Mouse (Mus musculus) MEL (cell line): Measurements from ENCODE around the gene Mrtfb. TPM values are rescaled to one million over a fixed set of nuclear protein-coding genes. Genes with fewer than 3 reads are reported as not detected.
A peak's percentile ranks its signal among the peaks of the same experiment; 100 is the strongest.

Experiments
- DNase-seq: peaks from one replicate; pipeline ENCODE4 v3.0.0; 2011; ENCODE audit warnings: low read depth, low spot score
- H3K27ac ChIP-seq: 2 replicates; pipeline ENCODE4 v1.5.1; 2012; ENCODE audit warnings: low read depth, mild to moderate bottlenecking, control low read depth, low read length, moderate library complexity; ENCODE audit not compliant: control insufficient read depth
- H3K27me3 ChIP-seq, 2 experiments: fragments of 150-350 bp in 1 of 2; sonication (generic) in 1 of 2; 2 replicates each; pipeline ENCODE4 v1.6.1; 2012; ENCODE audit warnings: low read length in 2 of 2, mild to moderate bottlenecking in 2 of 2, improper control_type of control experiment in 1 of 2, moderate library complexity in 1 of 2; ENCODE audit not compliant: insufficient read depth in 2 of 2, control insufficient read depth in 1 of 2
- H3K36me3 ChIP-seq, 2 experiments: 2 replicates each; pipeline ENCODE4 v1.6.1; 2012 to 2014; ENCODE audit warnings: low read length in 2 of 2, improper control_type of control experiment in 1 of 2, inconsistent platforms in 1 of 2, mild to moderate bottlenecking in 1 of 2; ENCODE audit not compliant: insufficient read depth in 2 of 2, control insufficient read depth in 1 of 2
- H3K4me1 ChIP-seq, 2 experiments: fragments of 150-350 bp in 1 of 2; sonication (generic) in 1 of 2; 2 replicates each; pipeline ENCODE4 v1.6.1; 2012; ENCODE audit warnings: low read length in 2 of 2, improper control_type of control experiment in 1 of 2, mild to moderate bottlenecking in 1 of 2; ENCODE audit not compliant: insufficient read depth in 2 of 2, control insufficient read depth in 1 of 2
- H3K4me3 ChIP-seq, 2 experiments: fragments of 150-350 bp in 1 of 2; sonication (generic) in 1 of 2; 2 replicates each; pipeline ENCODE4 v1.5.1; 2012; ENCODE audit warnings: low read depth in 2 of 2, low read length in 2 of 2, mild to moderate bottlenecking in 2 of 2, moderate library complexity in 2 of 2, control low read depth in 1 of 2, improper control_type of control experiment in 1 of 2; ENCODE audit not compliant: control insufficient read depth in 1 of 2, insufficient read depth in 1 of 2
- H3K79me2 ChIP-seq: 2 replicates; pipeline ENCODE4 v1.6.1; 2012; ENCODE audit warnings: mild to moderate bottlenecking, low read length, moderate library complexity; ENCODE audit not compliant: control insufficient read depth, poor library complexity, insufficient read depth
- H3K9ac ChIP-seq: 2 replicates; pipeline ENCODE4 v1.6.1; 2012; ENCODE audit warnings: low read depth, mild to moderate bottlenecking, control low read depth, low read length, moderate library complexity; ENCODE audit not compliant: control insufficient read depth, poor library complexity, severe bottlenecking
- H3K9me3 ChIP-seq: fragments of 150-350 bp; sonication (generic); replicated peaks from 2 replicates; pipeline ENCODE4 v1.6.1; 2012; ENCODE audit warnings: mild to moderate bottlenecking, low read length, improper control_type of control experiment, moderate library complexity; ENCODE audit not compliant: insufficient read depth
- CHD1 ChIP-seq: IDR thresholded peaks from 2 replicates; pipeline ENCODE4 v1.6.1; 2012; ENCODE audit warnings: low read depth, mild to moderate bottlenecking, inconsistent platforms, low read length, improper control_type of control experiment
- CHD2 ChIP-seq: IDR thresholded peaks from 2 replicates; pipeline ENCODE4 v1.6.1; 2011; ENCODE audit warnings: low read length, improper control_type of control experiment
- CTCF ChIP-seq, 3 experiments: IDR thresholded peaks in 2 of 3; conservative IDR thresholded peaks in 1 of 3; 2 replicates each; pipeline ENCODE4 v1.5.1; 2011 to 2012; ENCODE audit warnings: low read length in 3 of 3, low read depth in 2 of 3, mild to moderate bottlenecking in 2 of 3, improper control_type of control experiment in 1 of 3, inconsistent platforms in 1 of 3, mixed read lengths in 1 of 3, moderate library complexity in 1 of 3; ENCODE audit not compliant: control insufficient read depth in 1 of 3, insufficient read depth in 1 of 3, poor library complexity in 1 of 3, severe bottlenecking in 1 of 3
- E2F4 ChIP-seq: IDR thresholded peaks from 2 replicates; pipeline ENCODE4 v1.6.1; 2011; ENCODE audit warnings: low read depth, low read length, improper control_type of control experiment, borderline replicate concordance
- ELF1 ChIP-seq: IDR thresholded peaks from 2 replicates; pipeline ENCODE4 v1.6.1; 2014; ENCODE audit warnings: low read depth, mild to moderate bottlenecking, inconsistent platforms, low read length, improper control_type of control experiment, moderate library complexity
- EP300 ChIP-seq, 2 experiments: IDR thresholded peaks; 2 replicates each; pipeline ENCODE4 v1.6.1; 2011; ENCODE audit warnings: improper control_type of control experiment in 2 of 2, low read length in 2 of 2, low read depth in 1 of 2, mild to moderate bottlenecking in 1 of 2
- ETS1 ChIP-seq: IDR thresholded peaks from 2 replicates; pipeline ENCODE4 v1.6.1; 2012; ENCODE audit warnings: low read depth, mild to moderate bottlenecking, inconsistent platforms, low read length, improper control_type of control experiment, moderate library complexity
- GABPA ChIP-seq: IDR thresholded peaks from 2 replicates; pipeline ENCODE4 v1.6.1; 2012; ENCODE audit warnings: low read depth, mild to moderate bottlenecking, inconsistent platforms, low read length, improper control_type of control experiment, moderate library complexity
- GATA1 ChIP-seq: IDR thresholded peaks from 2 replicates; pipeline ENCODE4 v1.6.1; 2011; ENCODE audit warnings: low read depth, low read length, improper control_type of control experiment
- HCFC1 ChIP-seq: IDR thresholded peaks from 2 replicates; pipeline ENCODE4 v1.6.1; 2012; ENCODE audit warnings: low read depth, mild to moderate bottlenecking, inconsistent platforms, low read length, improper control_type of control experiment, moderate library complexity
- JUND ChIP-seq: IDR thresholded peaks from 2 replicates; pipeline ENCODE4 v1.6.1; 2011; ENCODE audit warnings: low read depth, mild to moderate bottlenecking, improper control_type of control experiment, low read length
- KAT2A ChIP-seq: conservative IDR thresholded peaks from 2 replicates; pipeline ENCODE4 v1.6.1; 2012; ENCODE audit warnings: low read depth, low read length, improper control_type of control experiment, inconsistent platforms
- MAFK ChIP-seq: IDR thresholded peaks from 2 replicates; pipeline ENCODE4 v1.6.1; 2011; ENCODE audit warnings: low read depth, mild to moderate bottlenecking, low read length, improper control_type of control experiment, borderline replicate concordance
- MAX ChIP-seq: IDR thresholded peaks from 2 replicates; pipeline ENCODE4 v1.6.1; 2011; ENCODE audit warnings: low read length, improper control_type of control experiment
- MAZ ChIP-seq: IDR thresholded peaks from 2 replicates; pipeline ENCODE4 v1.6.1; 2012; ENCODE audit warnings: low read depth, mild to moderate bottlenecking, inconsistent platforms, low read length, improper control_type of control experiment
- MEF2A ChIP-seq: IDR thresholded peaks from 2 replicates; pipeline ENCODE4 v1.6.1; 2014; ENCODE audit warnings: low read depth, mild to moderate bottlenecking, inconsistent platforms, low read length, improper control_type of control experiment; ENCODE audit not compliant: poor library complexity, insufficient replicate concordance, severe bottlenecking; ENCODE audit errors: extremely low read depth
- MXI1 ChIP-seq: IDR thresholded peaks from 2 replicates; pipeline ENCODE4 v1.6.1; 2011; ENCODE audit warnings: mild to moderate bottlenecking, low read depth, low read length, improper control_type of control experiment
- MYC ChIP-seq: IDR thresholded peaks from 2 replicates; pipeline ENCODE4 v1.6.1; 2011; ENCODE audit warnings: low read depth, mild to moderate bottlenecking, low read length, improper control_type of control experiment, moderate library complexity
- NELFE ChIP-seq: IDR thresholded peaks from 2 replicates; pipeline ENCODE4 v1.6.1; 2011; ENCODE audit warnings: low read depth, low read length, improper control_type of control experiment
- NRF1 ChIP-seq: IDR thresholded peaks from 2 replicates; pipeline ENCODE4 v1.6.1; 2014; ENCODE audit warnings: low read depth, mild to moderate bottlenecking, inconsistent platforms, low read length, improper control_type of control experiment, moderate library complexity; ENCODE audit not compliant: poor library complexity, insufficient read depth, severe bottlenecking
- POLR2A ChIP-seq, 2 experiments: IDR thresholded peaks; 2 replicates each; pipeline ENCODE4 v1.6.1; 2011 to 2012; ENCODE audit warnings: low read length in 2 of 2, mild to moderate bottlenecking in 2 of 2, control low read depth in 1 of 2, improper control_type of control experiment in 1 of 2, low read depth in 1 of 2, moderate library complexity in 1 of 2; ENCODE audit not compliant: control insufficient read depth in 1 of 2, insufficient read depth in 1 of 2, poor library complexity in 1 of 2
- POLR2AphosphoS2 ChIP-seq: IDR thresholded peaks from 2 replicates; pipeline ENCODE4 v1.6.1; 2011; ENCODE audit warnings: low read length, improper control_type of control experiment
- POLR2AphosphoS5 ChIP-seq: IDR thresholded peaks from 2 replicates; pipeline ENCODE4 v1.6.1; 2012; ENCODE audit warnings: low read depth, borderline replicate concordance, mild to moderate bottlenecking, inconsistent platforms, low read length, moderate library complexity, mixed read lengths
- RCOR1 ChIP-seq: IDR thresholded peaks from 2 replicates; pipeline ENCODE4 v1.6.1; 2012; ENCODE audit warnings: low read depth, mild to moderate bottlenecking, inconsistent platforms, low read length, improper control_type of control experiment
- SIN3A ChIP-seq: IDR thresholded peaks from 2 replicates; pipeline ENCODE4 v1.6.1; 2012; ENCODE audit warnings: low read length, improper control_type of control experiment, inconsistent platforms
- SMC3 ChIP-seq: IDR thresholded peaks from 2 replicates; pipeline ENCODE4 v1.6.1; 2011; ENCODE audit warnings: low read depth, low read length, improper control_type of control experiment
- TAL1 ChIP-seq: IDR thresholded peaks from 2 replicates; pipeline ENCODE4 v1.6.1; 2012; ENCODE audit warnings: mild to moderate bottlenecking, inconsistent platforms, low read length, moderate library complexity, mixed read lengths
- TBP ChIP-seq: IDR thresholded peaks from 2 replicates; pipeline ENCODE4 v1.8.0; 2011; ENCODE audit warnings: low read depth, low read length, improper control_type of control experiment
- TCF12 ChIP-seq: IDR thresholded peaks from 2 replicates; pipeline ENCODE4 v1.6.1; 2014; ENCODE audit warnings: low read depth, mild to moderate bottlenecking, inconsistent platforms, low read length, improper control_type of control experiment, moderate library complexity
- UBTF ChIP-seq: IDR thresholded peaks from 2 replicates; pipeline ENCODE4 v1.6.1; 2012; ENCODE audit warnings: low read depth, mild to moderate bottlenecking, inconsistent platforms, low read length, improper control_type of control experiment, moderate library complexity, borderline replicate concordance; ENCODE audit not compliant: insufficient read depth
- USF1 ChIP-seq: IDR thresholded peaks from 2 replicates; pipeline ENCODE4 v1.6.1; 2014; ENCODE audit warnings: low read depth, mild to moderate bottlenecking, inconsistent platforms, low read length, improper control_type of control experiment, moderate library complexity
- USF2 ChIP-seq, 2 experiments: IDR thresholded peaks; 2 replicates each; pipeline ENCODE4 v1.6.1; 2011 to 2012; ENCODE audit warnings: improper control_type of control experiment in 2 of 2, low read length in 2 of 2, borderline replicate concordance in 1 of 2, inconsistent platforms in 1 of 2, low read depth in 1 of 2, mild to moderate bottlenecking in 1 of 2; ENCODE audit not compliant: insufficient read depth in 1 of 2
- ZC3H11A ChIP-seq: IDR thresholded peaks from 2 replicates; pipeline ENCODE4 v1.6.1; 2012; ENCODE audit warnings: low read depth, mild to moderate bottlenecking, inconsistent platforms, low read length, improper control_type of control experiment
- ZKSCAN1 ChIP-seq: IDR thresholded peaks from 2 replicates; pipeline ENCODE4 v1.6.1; 2012; ENCODE audit warnings: low read depth, mild to moderate bottlenecking, inconsistent platforms, low read length, improper control_type of control experiment, moderate library complexity
- ZMIZ1 ChIP-seq: IDR thresholded peaks from 2 replicates; pipeline ENCODE4 v1.6.1; 2012; ENCODE audit warnings: low read depth, mild to moderate bottlenecking, inconsistent platforms, low read length, improper control_type of control experiment, moderate library complexity
- ZNF384 ChIP-seq: IDR thresholded peaks from 2 replicates; pipeline ENCODE4 v1.6.1; 2012; ENCODE audit warnings: low read depth, mild to moderate bottlenecking, inconsistent platforms, low read length, improper control_type of control experiment
- polyA plus RNA-seq, 2 experiments: library from polyadenylated mRNA; stranded (reverse) in 1 of 2; unstranded in 1 of 2; fragments of >175 nt in 1 of 2; fragments of >200 nt in 1 of 2; gene quantifications; 2 replicates each; pipeline versions ENCODE4 v1.2.1 to v1.2.4; 2012; ENCODE audit warnings: low replicate concordance in 2 of 2, low read depth in 1 of 2; ENCODE audit not compliant: insufficient read length in 2 of 2, insufficient read depth in 1 of 2, missing spikeins in 1 of 2
- total RNA-seq: library from RNA; depleted of rRNA; stranded (reverse); fragments of 300-350 nt; gene quantifications from 2 replicates; pipeline ENCODE4 v1.2.3, GENCODE M21; 2012

Mrtfb gene
- total and polyA plus RNA-seq, 3 experiments = 2.7 to 6.6 TPM; not detected in 1

GRCm38 (mm10) chr16:13419752-13420151, 163.5 kb downstream of the Mrtfb start (continued):
- TF ChIP-seq CHD1 = no peak; the same call in 1 of the 2 replicates
- no peak for TF ChIP-seq ZKSCAN1

- H3K36me3 ChIP-seq = peaks cover 0 to 55% of the 10 kb centered on the region in 2 experiments; a peak in 2 of 4 replicates
- no peak overlapping the region for H3K27ac ChIP-seq
- H3K9ac ChIP-seq = no peak overlapping the region
- H3K27me3 ChIP-seq = no peaks in the 10 kb centered on the region
- H3K9me3 ChIP-seq = no peaks in the 10 kb centered on the region
- no peak overlapping the region for H3K4me3 ChIP-seq
- DNase-seq = peak; percentile 36
- no peaks in the 10 kb centered on the region for H3K79me2 ChIP-seq
- H3K4me1 ChIP-seq = peaks cover 23 to 47% of the 10 kb centered on the region in 2 experiments
- TF ChIP-seq SMC3 = no peak
- no peak for TF ChIP-seq ZMIZ1
- no peak for TF ChIP-seq TAL1
- no peak for TF ChIP-seq MAX
- no peak for TF ChIP-seq MXI1
- no peak for TF ChIP-seq NELFE
- no peak for TF ChIP-seq POLR2AphosphoS5
- TF ChIP-seq GABPA = no peak
- no peak for TF ChIP-seq KAT2A
- peak; percentile 47; the same call in 1 of the 2 replicates for TF ChIP-seq ETS1
- TF ChIP-seq GATA1 = peak; percentile 83
- TF ChIP-seq TCF12 = peak; percentile 70
- no peak for TF ChIP-seq MYC
- TF ChIP-seq POLR2AphosphoS2 = no peak
- peak; percentile 85; the same call in 1 of the 2 replicates for TF ChIP-seq MAFK
- TF ChIP-seq CTCF (IDR thresholded peaks at IDR 0.05 in 2 of 3, conservative IDR thresholded peaks at IDR 0.05 in 1 of 3; ENCODE audit: control insufficient read depth in 1 of 3, insufficient read depth in 1 of 3, low read depth in 2 of 3, low read length in 3 of 3, poor library complexity in 1 of 3, severe bottlenecking in 1 of 3) = no peak
- TF ChIP-seq MAZ = no peak
- TF ChIP-seq ZC3H11A = no peak
- TF ChIP-seq JUND = no peak
- no peak for TF ChIP-seq USF1
- TF ChIP-seq CHD1 = no peak
- no peak for TF ChIP-seq POLR2A (IDR thresholded peaks at IDR 0.05; ENCODE audit: control insufficient read depth in 1 of 2, insufficient read depth in 1 of 2, low read depth in 1 of 2, low read length in 2 of 2, poor library complexity in 1 of 2)
- no peak for TF ChIP-seq CHD2
- TF ChIP-seq HCFC1 = no peak
- no peak for TF ChIP-seq ZNF384
- no peak for TF ChIP-seq ELF1
- TF ChIP-seq USF2 (IDR thresholded peaks at IDR 0.05; ENCODE audit: borderline replicate concordance in 1 of 2, insufficient read depth in 1 of 2, low read depth in 1 of 2, low read length in 2 of 2) = no peak
- TF ChIP-seq UBTF = no peak
- TF ChIP-seq SIN3A = no peak
- peak; percentile 37 to 73; a peak in 3 of 4 replicates for TF ChIP-seq EP300 (IDR thresholded peaks at IDR 0.05; ENCODE audit: low read depth in 1 of 2, low read length in 2 of 2)
- TF ChIP-seq MEF2A = no peak
- no peak for TF ChIP-seq TBP
- no peak for TF ChIP-seq E2F4
- TF ChIP-seq ZKSCAN1 = no peak
- TF ChIP-seq NRF1 = no peak
- TF ChIP-seq RCOR1 = peak; percentile 99
Measured at GRCm38 (mm10) chr16:13422522-13422921, 166.2 kb downstream of the Mrtfb start.
